Mouse (Mus musculus): ENCODE results near the gene Meltf. TPM values are rescaled to one million over a fixed set of nuclear protein-coding genes. Genes with fewer than 3 reads are reported as not detected.
"Not testable (repeated sequence)": the region's sequence is repeated elsewhere in the genome, so short reads cannot be mapped to it uniquely, and the experiment has no call there.

Meltf gene
- total and polyA plus RNA-seq, 3 experiments = 0.23 TPM; not detected in 2

DNA sequence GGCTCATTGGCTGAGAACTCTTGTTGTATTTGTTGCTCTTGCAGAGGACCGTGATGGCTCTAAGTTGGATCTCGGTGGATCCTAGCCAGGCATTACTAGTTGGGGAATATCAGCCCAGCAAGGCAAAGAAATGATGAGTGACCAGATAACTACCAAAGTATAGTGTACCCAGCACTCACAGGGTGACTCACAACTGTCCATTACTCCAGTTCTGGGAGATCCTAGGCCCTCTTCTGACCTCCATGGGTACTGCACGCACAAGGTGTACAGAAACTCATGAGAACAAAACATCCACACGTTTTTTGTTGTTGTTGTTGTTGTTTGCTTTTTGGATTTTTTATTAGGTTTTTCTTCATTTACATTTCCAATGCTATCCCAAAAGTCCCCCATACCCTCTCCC is 58.0 kb downstream of the Meltf start:
- Histone ChIP-seq H3K27ac (no peak overlapping the region), H3K79me2 (replicated peaks; ENCODE audit: control insufficient read depth, insufficient read depth, low read length) (no peaks in the 10 kb centered on the region), H3K4me1 (ENCODE audit: control insufficient read depth, insufficient read depth, low read length) (no peaks in the 10 kb centered on the region), H3K9ac (ENCODE audit: low read depth, low read length) (no peak overlapping the region), H3K27me3 (ENCODE audit: control insufficient read depth, insufficient read depth, low read length) (peaks cover 4% of the 10 kb centered on the region; the same call in 1 of the 2 replicates), H3K36me3 (ENCODE audit: control insufficient read depth, insufficient read depth, low read length) (no peaks in the 10 kb centered on the region), H3K4me3 (no peak overlapping the region)
- WGBS = 80% methylated on average over 4 of the region's 4 CpGs
- TF ChIP-seq CTCF (IDR thresholded peaks at IDR 0.05) (0 out of 2 replicates have a peak, but pooled peaks have one; percentile 12), EP300 (IDR thresholded peaks at IDR 0.05; ENCODE audit: insufficient read depth, low read depth, low read length) (no peak), POLR2A (IDR thresholded peaks at IDR 0.05; ENCODE audit: insufficient read depth, low read depth, low read length) (no peak)
- DNase-seq = no peak
- intact Hi-C loops (cut with DNase I) = no loop called here

- Histone ChIP-seq H3K4me1 (ENCODE audit: control insufficient read depth, insufficient read depth, low read length) (no peaks in the 10 kb centered on the region), H3K9ac (ENCODE audit: low read depth, low read length) (no peak overlapping the region), H3K27me3 (ENCODE audit: control insufficient read depth, insufficient read depth, low read length) (peaks cover 3% of the 10 kb centered on the region; the same call in 1 of the 2 replicates), H3K36me3 (ENCODE audit: control insufficient read depth, insufficient read depth, low read length) (no peaks in the 10 kb centered on the region), H3K79me2 (replicated peaks; ENCODE audit: control insufficient read depth, insufficient read depth, low read length) (no peaks in the 10 kb centered on the region), H3K4me3 (no peak overlapping the region), H3K27ac (no peak overlapping the region)
- intact Hi-C loops (cut with DNase I) = no loop called here
- no peak for TF ChIP-seq CTCF (IDR thresholded peaks at IDR 0.05)
- TF ChIP-seq POLR2A (IDR thresholded peaks at IDR 0.05; ENCODE audit: insufficient read depth, low read depth, low read length) = no peak
- TF ChIP-seq EP300 (IDR thresholded peaks at IDR 0.05; ENCODE audit: insufficient read depth, low read depth, low read length) = no peak
- 50% methylated on average over 6 of the region's 6 CpGs for WGBS
- no peak for DNase-seq
Measured at GRCm38 (mm10) chr16:31938856-31939255, 60.2 kb downstream of the Meltf start.

DNA sequence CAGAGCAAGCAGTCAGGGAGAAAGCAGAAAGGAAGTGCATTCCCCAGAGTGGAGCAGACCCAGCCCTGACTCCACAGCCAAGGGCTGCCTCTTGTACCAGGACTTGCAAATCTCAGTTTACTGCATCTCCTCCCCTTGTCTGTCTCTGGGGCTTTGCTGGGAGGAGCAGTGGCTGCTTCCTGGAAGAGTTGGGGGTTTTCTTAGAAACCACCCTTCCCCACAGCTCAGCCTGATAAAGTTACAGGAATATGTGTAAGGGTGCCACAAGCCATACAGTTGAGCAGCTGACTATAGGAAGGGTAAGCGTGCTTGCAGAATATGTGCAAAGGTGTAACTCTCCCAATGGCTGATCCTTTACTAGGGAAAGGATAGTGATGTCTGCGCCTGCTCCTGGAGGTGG is 62.0 kb downstream of the Meltf start:
- intact Hi-C loops (cut with DNase I) = loop anchor here (10.0 kb wide), 1 partner anchor 674 kb away; no protein-coding TSS in a partner anchor
- 64% methylated on average over 2 of the region's 2 CpGs for WGBS
- peaks cover under 1% of the 10 kb centered on the region; the same call in 1 of the 2 replicates for H3K36me3 ChIP-seq (ENCODE audit: control insufficient read depth, insufficient read depth, low read length)
- DNase-seq = no peak
- H3K4me1 ChIP-seq (ENCODE audit: control insufficient read depth, insufficient read depth, low read length) = peaks cover 2% of the 10 kb centered on the region
- TF ChIP-seq POLR2A (IDR thresholded peaks at IDR 0.05; ENCODE audit: insufficient read depth, low read depth, low read length) (no peak), CTCF (IDR thresholded peaks at IDR 0.05) (no peak), EP300 (IDR thresholded peaks at IDR 0.05; ENCODE audit: insufficient read depth, low read depth, low read length) (no peak)
- 0 out of 2 replicates have a peak, but pooled peaks cover under 1% of the 10 kb centered on the region for H3K79me2 ChIP-seq (replicated peaks; ENCODE audit: control insufficient read depth, insufficient read depth, low read length)
- no peak overlapping the region for H3K9ac ChIP-seq (ENCODE audit: low read depth, low read length)
- H3K4me3 ChIP-seq = no peak overlapping the region
- H3K27me3 ChIP-seq (ENCODE audit: control insufficient read depth, insufficient read depth, low read length) = no peaks in the 10 kb centered on the region
- H3K27ac ChIP-seq = no peak overlapping the region

- peaks cover 8% of the 10 kb centered on the region for H3K4me1 ChIP-seq (ENCODE audit: control insufficient read depth, insufficient read depth, low read length)
- H3K27me3 ChIP-seq (ENCODE audit: control insufficient read depth, insufficient read depth, low read length) = no peaks in the 10 kb centered on the region
- H3K27ac ChIP-seq = no peak overlapping the region
- peak; percentile 86 for TF ChIP-seq CTCF (IDR thresholded peaks at IDR 0.05)
- 0 out of 2 replicates have a peak, but pooled peaks have one; percentile 41 for TF ChIP-seq EP300 (IDR thresholded peaks at IDR 0.05; ENCODE audit: insufficient read depth, low read depth, low read length)
- TF ChIP-seq POLR2A (IDR thresholded peaks at IDR 0.05; ENCODE audit: insufficient read depth, low read depth, low read length) = no peak
- peak; percentile 70 to 79 for DNase-seq
- peak overlapping the region; percentile 20; the same call in 1 of the 2 replicates for H3K9ac ChIP-seq (ENCODE audit: low read depth, low read length)
- H3K79me2 ChIP-seq (replicated peaks; ENCODE audit: control insufficient read depth, insufficient read depth, low read length) = 0 out of 2 replicates have a peak, but pooled peaks cover 4% of the 10 kb centered on the region
- intact Hi-C loops (cut with DNase I) = loop anchor here (1.0 to 10.0 kb wide), 2 partner anchors 303 to 671 kb away; partner anchors contain the start of genes Fbxo45 and Wdr53
- no peak overlapping the region for H3K4me3 ChIP-seq
- H3K36me3 ChIP-seq (ENCODE audit: control insufficient read depth, insufficient read depth, low read length) = peaks cover 2% of the 10 kb centered on the region; the same call in 1 of the 2 replicates
- WGBS = 4% methylated on average over 10 of the region's 10 CpGs
Measured at GRCm38 (mm10) chr16:31943980-31944379, 65.4 kb downstream of the Meltf start.

DNA sequence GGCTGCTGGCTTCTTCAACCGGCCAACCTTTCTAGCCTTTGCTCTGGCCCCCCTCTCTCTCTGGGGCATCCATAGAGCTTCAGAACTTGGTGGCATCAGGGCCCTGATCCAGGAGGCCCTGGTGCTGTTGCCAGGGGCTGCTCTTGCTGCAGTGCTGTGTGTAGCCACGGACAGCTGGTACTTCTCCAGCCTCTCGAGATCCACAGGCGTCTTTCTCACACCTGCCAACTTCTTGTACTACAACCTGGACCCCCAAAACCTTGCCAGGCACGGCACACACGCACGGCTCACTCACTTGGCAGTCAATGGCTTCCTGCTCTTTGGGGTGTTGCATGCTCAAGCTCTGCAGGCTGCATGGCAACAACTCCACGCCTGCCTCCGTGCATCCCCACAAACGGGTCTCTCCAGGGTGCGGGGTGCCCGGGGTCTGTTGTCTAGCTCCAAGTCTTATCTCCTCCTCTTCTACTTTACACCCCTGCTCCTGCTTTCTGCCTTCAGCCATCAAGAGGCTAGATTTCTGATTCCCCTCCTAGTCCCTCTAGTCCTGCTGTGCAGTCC is 66.2 kb downstream of the Meltf start:
- H3K36me3 ChIP-seq (ENCODE audit: control insufficient read depth, insufficient read depth, low read length) = peaks cover 2% of the 10 kb centered on the region; the same call in 1 of the 2 replicates
- H3K27me3 ChIP-seq (ENCODE audit: control insufficient read depth, insufficient read depth, low read length) = no peaks in the 10 kb centered on the region
- DNase-seq = no peak
- intact Hi-C loops (cut with DNase I) = loop anchor here (1.0 to 10.0 kb wide), 2 partner anchors 303 to 670 kb away; partner anchors contain the start of genes Fbxo45 and Wdr53
- H3K9ac ChIP-seq (ENCODE audit: low read depth, low read length) = no peak overlapping the region
- WGBS = 84% methylated on average over 12 of the region's 12 CpGs
- H3K27ac ChIP-seq = no peak overlapping the region
- peaks cover 8% of the 10 kb centered on the region for H3K4me1 ChIP-seq (ENCODE audit: control insufficient read depth, insufficient read depth, low read length)
- H3K79me2 ChIP-seq (replicated peaks; ENCODE audit: control insufficient read depth, insufficient read depth, low read length) = 0 out of 2 replicates have a peak, but pooled peaks cover 4% of the 10 kb centered on the region
- TF ChIP-seq POLR2A (IDR thresholded peaks at IDR 0.05; ENCODE audit: insufficient read depth, low read depth, low read length) (no peak), EP300 (IDR thresholded peaks at IDR 0.05; ENCODE audit: insufficient read depth, low read depth, low read length) (no peak), CTCF (IDR thresholded peaks at IDR 0.05) (no peak)
- no peak overlapping the region for H3K4me3 ChIP-seq

GRCm38 (mm10) chr16:31945372-31945771 is 66.8 kb downstream of the Meltf start:
- no peak for DNase-seq
- intact Hi-C loops (cut with DNase I) = loop anchor here (10.0 kb wide), 1 partner anchor 669 kb away; no protein-coding TSS in a partner anchor
- Histone ChIP-seq H3K9ac (ENCODE audit: low read depth, low read length) (no peak overlapping the region), H3K27me3 (ENCODE audit: control insufficient read depth, insufficient read depth, low read length) (no peaks in the 10 kb centered on the region), H3K4me1 (ENCODE audit: control insufficient read depth, insufficient read depth, low read length) (peaks cover 8% of the 10 kb centered on the region), H3K27ac (no peak overlapping the region), H3K36me3 (ENCODE audit: control insufficient read depth, insufficient read depth, low read length) (peaks cover 2% of the 10 kb centered on the region; the same call in 1 of the 2 replicates), H3K79me2 (replicated peaks; ENCODE audit: control insufficient read depth, insufficient read depth, low read length) (0 out of 2 replicates have a peak, but pooled peaks cover 5% of the 10 kb centered on the region), H3K4me3 (no peak overlapping the region)
- WGBS = 81% methylated on average over 6 of the region's 6 CpGs
- TF ChIP-seq CTCF (IDR thresholded peaks at IDR 0.05) (no peak), EP300 (IDR thresholded peaks at IDR 0.05; ENCODE audit: insufficient read depth, low read depth, low read length) (no peak), POLR2A (IDR thresholded peaks at IDR 0.05; ENCODE audit: insufficient read depth, low read depth, low read length) (no peak)

DNA sequence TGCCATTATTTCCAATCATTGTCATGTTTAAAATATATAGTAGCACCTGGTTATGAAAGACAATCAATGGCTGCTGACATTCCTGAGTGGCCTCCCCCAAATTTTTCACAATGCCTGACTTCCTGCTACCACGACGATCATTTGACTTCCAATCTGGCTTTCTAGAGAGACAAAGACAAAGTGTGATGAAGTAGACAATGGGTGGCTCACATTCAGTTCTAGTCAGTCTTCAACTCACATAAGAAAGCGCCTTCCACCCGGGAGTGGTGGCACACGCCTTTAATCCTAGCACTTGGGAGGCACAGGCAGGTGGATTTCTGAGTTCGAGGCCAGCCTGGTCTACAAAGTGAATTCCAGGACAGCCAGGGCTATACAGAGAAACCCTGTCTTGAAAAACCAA is 67.4 kb downstream of the Meltf start:
- not testable (repeated sequence) for DNase-seq; H3K79me2 ChIP-seq (replicated peaks; ENCODE audit: control insufficient read depth, insufficient read depth, low read length); H3K4me3 ChIP-seq; H3K4me1 ChIP-seq (ENCODE audit: control insufficient read depth, insufficient read depth, low read length); H3K9ac ChIP-seq (ENCODE audit: low read depth, low read length); H3K27ac ChIP-seq; H3K36me3 ChIP-seq (ENCODE audit: control insufficient read depth, insufficient read depth, low read length); H3K27me3 ChIP-seq (ENCODE audit: control insufficient read depth, insufficient read depth, low read length)
- WGBS = 70% methylated on average over 6 of the region's 6 CpGs
- intact Hi-C loops (cut with DNase I) = loop anchor here (10.0 kb wide), 1 partner anchor 669 kb away; no protein-coding TSS in a partner anchor

Measured in heart, adult 2 months (tissue).